Mouse (Mus musculus) large intestine, adult 2 months (tissue): ENCODE data around the gene Tsc1. TPM values are rescaled to one million over a fixed set of nuclear protein-coding genes. Genes with fewer than 3 reads are reported as not detected.

Experiments
- DNase-seq: peaks from one replicate; pipeline ENCODE4 v3.0.0-alpha.2; 2012; ENCODE audit warnings: low read depth, low spot score
- WGBS: fragments of 180-500 bp; shearing (Covaris S2); methylation state at CpG from one replicate; pipeline ENCODE4 v1.1.7; 2018; 5-methylcytosine and 5-hydroxymethylcytosine counted together
- polyA plus RNA-seq: library from polyadenylated mRNA; depleted of rRNA; stranded (reverse); fragments of >200 nt; gene quantifications from 2 replicates; pipeline ENCODE4 v1.2.3, GENCODE M21; 2012

Tsc1 gene
- polyA plus RNA-seq, 1 experiment: 6.0 TPM

GRCm38 (mm10) chr2:28612436-28613063, 28.5 kb upstream of the Tsc1 start:
- DNase-seq: no peak
- WGBS: 82% methylated on average over 10 of the region's 10 CpGs

GRCm38 (mm10) chr2:28613599-28613998, 27.4 kb upstream of the Tsc1 start:
- DNase-seq: no peak
- 89% methylated on average over 10 of the region's 10 CpGs for WGBS

- 43% methylated on average over 5 of the region's 5 CpGs for WGBS
- no peak for DNase-seq
These were observed 24.7 kb upstream of the Tsc1 start for GRCm38 (mm10) chr2:28616358-28616757.

GRCm38 (mm10) chr2:28616874-28617273, 24.2 kb upstream of the Tsc1 start:
- 88% methylated on average over 9 of the region's 9 CpGs for WGBS

GRCm38 (mm10) chr2:28617498-28618486, 23.2 kb upstream of the Tsc1 start:
- WGBS: 75% methylated on average over 8 of the region's 8 CpGs
- no peak for DNase-seq

More at GRCm38 (mm10) chr2:28616874-28617273, 24.2 kb upstream of the Tsc1 start:
- DNase-seq: no peak

GRCm38 (mm10) chr2:28618777-28619336, 22.2 kb upstream of the Tsc1 start:
- DNase-seq: no peak
- 63% methylated on average over 6 of the region's 6 CpGs for WGBS

GRCm38 (mm10) chr2:28619369-28619768, 21.7 kb upstream of the Tsc1 start:
- WGBS: 90% methylated on average over 6 of the region's 6 CpGs
- DNase-seq: no peak

- WGBS: 66% methylated on average over 10 of the region's 10 CpGs
- DNase-seq: no peak
These were observed 20.5 kb upstream of the Tsc1 start for GRCm38 (mm10) chr2:28620522-28620921.

- WGBS: 20% methylated on average over 2 of the region's 2 CpGs
- no peak for DNase-seq
These were observed 19.9 kb upstream of the Tsc1 start for GRCm38 (mm10) chr2:28621111-28621510.

- 14% methylated on average over 16 of the region's 16 CpGs for WGBS
- DNase-seq: no peak
These were observed 19.3 kb upstream of the Tsc1 start, which contains the start of gene Gfi1b for GRCm38 (mm10) chr2:28621664-28622171. Gene Gfi1b (minus strand): TSS chr2:28621982.

- WGBS: 21% methylated on average over 10 of the region's 10 CpGs
- no peak for DNase-seq
These were observed 18.4 kb upstream of the Tsc1 start for GRCm38 (mm10) chr2:28622521-28623124.

- DNase-seq: no peak
- 82% methylated on average over 3 of the region's 3 CpGs for WGBS
These were observed 16.2 kb upstream of the Tsc1 start for GRCm38 (mm10) chr2:28624870-28625269.

- no peak for DNase-seq
- 81% methylated on average over 3 of the region's 3 CpGs for WGBS
These were observed 15.0 kb upstream of the Tsc1 start for GRCm38 (mm10) chr2:28626038-28626437.

- WGBS: 43% methylated on average over 2 of the region's 2 CpGs
- no peak for DNase-seq
These were observed 13.0 kb upstream of the Tsc1 start for GRCm38 (mm10) chr2:28628053-28628452.

- DNase-seq: peak; percentile 78
- WGBS: 6% methylated on average over 4 of the region's 4 CpGs
These were observed 11.1 kb upstream of the Tsc1 start for GRCm38 (mm10) chr2:28629911-28630381.

- DNase-seq: peak; percentile 70
These were observed 8.4 kb upstream of the Tsc1 start for GRCm38 (mm10) chr2:28632626-28633025.

GRCm38 (mm10) chr2:28633136-28633535, 7.9 kb upstream of the Tsc1 start:
- 26% methylated on average over 4 of the region's 4 CpGs for WGBS
- no peak for DNase-seq

More at GRCm38 (mm10) chr2:28632626-28633025, 8.4 kb upstream of the Tsc1 start:
- 24% methylated on average over 1 of the region's 1 CpGs for WGBS

GRCm38 (mm10) chr2:28635199-28635598, 5.8 kb upstream of the Tsc1 start:
- no peak for DNase-seq
- 38% methylated on average over 1 of the region's 1 CpGs for WGBS

GRCm38 (mm10) chr2:28637106-28637845, 3.8 kb upstream of the Tsc1 start:
- no peak for DNase-seq
- WGBS: 81% methylated on average over 9 of the region's 9 CpGs
